Mouse (Mus musculus) brown adipose tissue, adult 24 weeks (tissue): ENCODE results near the gene Wnt9a. TPM values are rescaled to one million over a fixed set of nuclear protein-coding genes. Genes with fewer than 3 reads are reported as not detected.

Experiments
- H3K27ac ChIP-seq: fragments of 200-500 bp; replicated peaks from 2 replicates; pipeline ENCODE4 v1.5.1; 2012; ENCODE audit warnings: low read depth, mild to moderate bottlenecking, low read length
- H3K4me1 ChIP-seq: fragments of 200-500 bp; 2 replicates; pipeline ENCODE4 v1.6.1; 2012; ENCODE audit warnings: low read length, mixed read lengths; ENCODE audit not compliant: control insufficient read depth, insufficient read depth, insufficient read length
- H3K4me3 ChIP-seq: fragments of 200-500 bp; 2 replicates; pipeline ENCODE4 v1.5.1; 2012; ENCODE audit warnings: low read depth, mild to moderate bottlenecking, low read length, moderate library complexity; ENCODE audit not compliant: insufficient read depth
- polyA plus RNA-seq: library from polyadenylated mRNA; stranded (reverse); fragments of >200 nt; gene quantifications from 2 replicates; pipeline ENCODE4 v1.2.4, GENCODE M21; 2012; ENCODE audit not compliant: missing spikeins, insufficient read depth, insufficient read length

Wnt9a gene
- polyA plus RNA-seq, 1 experiment, result 0.40 TPM

DNA sequence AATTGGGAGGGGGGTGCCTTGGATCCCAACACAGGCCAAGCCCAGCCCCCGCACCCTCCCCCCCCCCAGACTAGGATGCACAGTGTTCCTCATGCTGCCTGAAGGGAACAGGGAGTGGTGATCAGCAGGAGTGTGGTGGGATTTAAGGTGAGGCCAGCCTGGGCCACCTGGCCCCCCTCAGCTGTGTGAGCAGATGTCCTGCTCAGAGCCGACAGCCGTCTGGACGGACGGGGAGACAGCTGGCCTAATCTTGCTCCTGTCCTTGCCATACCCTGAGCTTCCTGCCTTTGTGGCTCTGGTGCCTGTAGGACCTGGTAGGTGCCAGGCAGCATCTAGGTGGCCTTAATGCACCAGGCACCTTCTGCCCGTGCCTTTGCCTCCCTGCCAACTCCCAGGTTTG lies 5.3 kb downstream of the Wnt9a start:
- Histone ChIP-seq H3K4me1 (no peaks in the 10 kb centered on the region), H3K27ac (no peak overlapping the region), H3K4me3 (no peak overlapping the region)

DNA sequence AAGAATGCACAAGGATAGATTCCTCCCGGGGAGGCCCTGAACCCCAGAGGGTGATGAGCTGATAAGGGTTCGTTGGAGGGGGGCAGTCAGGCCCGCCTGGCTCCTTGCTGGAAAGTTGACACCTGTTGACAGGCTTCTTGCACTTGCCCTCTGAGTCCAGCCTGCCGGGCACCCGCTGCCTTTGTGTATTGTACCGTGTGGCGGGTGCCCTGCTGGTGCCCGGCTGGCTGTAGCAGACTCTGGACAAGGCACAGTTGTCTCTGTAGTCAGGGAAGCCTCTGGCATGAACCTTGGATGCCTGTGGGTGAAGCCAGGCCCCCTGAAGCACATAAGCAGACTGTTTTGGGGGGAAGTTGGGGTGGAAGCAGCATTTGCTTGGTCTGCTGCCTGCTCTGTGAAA lies 5.8 kb downstream of the Wnt9a start:
- no peak overlapping the region for H3K27ac ChIP-seq
- no peaks in the 10 kb centered on the region for H3K4me1 ChIP-seq
- H3K4me3 ChIP-seq, result no peak overlapping the region

DNA sequence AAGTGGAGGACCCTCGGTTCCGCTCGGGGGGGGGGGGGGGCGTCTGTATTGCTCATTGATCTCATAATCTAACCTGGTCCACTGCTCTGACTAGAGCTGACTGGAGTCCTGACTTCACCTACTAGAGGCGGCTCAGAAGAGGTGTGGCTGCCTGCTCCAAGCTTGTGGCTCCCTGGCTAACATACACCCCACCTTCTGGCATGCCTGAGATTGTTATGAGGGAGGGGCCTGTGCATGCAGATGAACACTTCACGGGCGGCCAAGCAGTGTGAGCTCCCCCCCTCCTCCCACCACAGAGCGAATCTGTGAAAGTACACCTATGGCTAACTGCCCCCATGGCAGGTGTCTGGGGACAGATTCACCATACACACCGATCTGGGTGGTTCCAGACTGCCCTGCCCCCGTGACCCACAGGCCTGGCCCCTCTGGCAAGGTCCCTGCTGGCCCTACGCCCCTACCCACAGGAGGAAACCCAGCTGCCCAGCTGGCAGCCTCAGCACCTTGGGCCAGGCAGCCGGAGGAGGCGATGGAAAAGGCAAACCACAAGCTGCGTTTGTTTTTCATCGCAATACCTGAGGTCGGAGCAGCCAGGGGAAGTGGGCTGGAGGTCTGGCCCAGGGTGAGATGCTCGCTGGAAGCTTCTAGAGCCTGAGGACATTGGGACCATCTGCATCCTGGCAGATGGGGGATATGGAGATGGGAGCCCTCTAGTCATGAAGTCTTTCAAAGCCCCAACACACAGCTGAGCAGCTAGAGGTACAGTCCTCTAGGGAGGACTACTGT lies 6.5 kb downstream of the Wnt9a start:
- H3K4me3 ChIP-seq, result no peak overlapping the region
- no peak overlapping the region for H3K27ac ChIP-seq
- H3K4me1 ChIP-seq, result no peaks in the 10 kb centered on the region

- Histone ChIP-seq H3K27ac (no peak overlapping the region), H3K4me3 (no peak overlapping the region)
Observed at GRCm38 (mm10) chr11:59313944-59314343, 7.2 kb downstream of the Wnt9a start.

GRCm38 (mm10) chr11:59316517-59316916 lies 9.8 kb downstream of the Wnt9a start:
- H3K27ac ChIP-seq, result no peak overlapping the region
- H3K4me3 ChIP-seq, result no peak overlapping the region
- no peaks in the 10 kb centered on the region for H3K4me1 ChIP-seq

More at GRCm38 (mm10) chr11:59313944-59314343, 7.2 kb downstream of the Wnt9a start:
- H3K4me1 ChIP-seq, result no peaks in the 10 kb centered on the region

DNA sequence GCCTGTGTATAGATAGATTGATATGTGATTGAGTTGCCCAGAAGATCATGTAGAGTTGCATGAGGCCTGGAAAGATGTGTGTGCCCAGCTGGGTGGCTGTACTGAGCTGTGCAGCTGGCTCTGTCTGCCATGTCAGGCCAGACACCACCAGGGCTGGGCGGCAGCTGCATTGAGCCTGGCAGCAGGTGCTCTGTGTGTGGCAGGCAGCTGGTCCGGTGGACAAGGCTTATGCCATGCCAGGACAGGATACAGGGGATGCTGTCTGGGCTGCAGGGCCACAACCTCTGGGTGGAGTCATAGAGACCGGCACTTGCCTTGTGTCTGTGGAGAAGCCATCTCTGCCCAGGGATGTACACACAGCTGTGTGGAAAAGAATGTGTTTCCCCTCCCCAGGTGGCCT lies 16.3 kb downstream of the Wnt9a start:
- H3K27ac ChIP-seq, result no peak overlapping the region
- no peaks in the 10 kb centered on the region for H3K4me1 ChIP-seq
- H3K4me3 ChIP-seq, result no peak overlapping the region

- no peaks in the 10 kb centered on the region for H3K4me1 ChIP-seq
- no peak overlapping the region for H3K4me3 ChIP-seq
- H3K27ac ChIP-seq, result no peak overlapping the region
Observed at GRCm38 (mm10) chr11:59324777-59325176, 18.0 kb downstream of the Wnt9a start.

DNA sequence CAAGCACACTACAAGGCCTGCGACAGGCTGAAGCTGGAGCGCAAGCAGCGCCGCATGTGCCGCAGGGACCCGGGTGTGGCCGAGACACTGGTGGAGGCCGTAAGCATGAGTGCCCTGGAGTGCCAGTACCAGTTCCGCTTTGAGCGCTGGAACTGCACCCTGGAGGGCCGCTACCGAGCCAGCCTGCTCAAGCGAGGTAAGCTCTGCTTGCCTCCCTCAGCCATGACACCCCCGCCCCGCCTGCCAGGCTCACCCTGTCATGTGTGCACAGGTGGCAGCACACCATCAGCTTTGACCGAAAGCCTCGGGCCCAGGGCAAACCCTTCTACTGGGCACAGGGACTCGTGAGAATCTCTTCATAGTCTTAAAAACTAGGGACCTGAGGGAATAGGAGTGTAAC lies 20.9 kb downstream of the Wnt9a start:
- H3K4me1 ChIP-seq, result no peaks in the 10 kb centered on the region
- no peak overlapping the region for H3K27ac ChIP-seq
- no peak overlapping the region for H3K4me3 ChIP-seq

GRCm38 (mm10) chr11:59329616-59330015 lies 22.9 kb downstream of the Wnt9a start:
- no peak overlapping the region for H3K4me3 ChIP-seq
- no peak overlapping the region for H3K27ac ChIP-seq
- H3K4me1 ChIP-seq, result no peaks in the 10 kb centered on the region

DNA sequence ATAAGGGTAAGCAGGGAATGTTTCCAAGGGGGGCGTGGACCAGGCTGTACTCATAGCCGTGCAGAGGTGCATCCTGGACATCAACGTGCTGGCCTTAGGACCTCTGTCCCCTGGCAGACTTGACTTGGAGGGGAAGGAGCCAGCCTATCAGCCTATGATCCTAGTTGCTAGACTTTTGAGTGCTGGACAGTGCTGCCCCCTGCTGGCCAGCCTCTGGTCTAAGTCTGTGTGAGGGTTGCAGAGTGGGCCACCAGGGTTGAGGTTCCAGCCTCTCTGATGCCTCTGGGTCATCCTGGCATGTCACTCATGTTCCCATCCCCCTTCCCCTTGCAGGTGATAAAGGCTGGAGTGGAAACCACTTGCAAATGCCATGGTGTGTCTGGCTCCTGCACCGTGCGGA lies 23.8 kb downstream of the Wnt9a start:
- Histone ChIP-seq H3K4me1 (no peaks in the 10 kb centered on the region), H3K27ac (no peak overlapping the region), H3K4me3 (no peak overlapping the region)

- Histone ChIP-seq H3K4me3 (no peak overlapping the region), H3K27ac (no peak overlapping the region), H3K4me1 (no peaks in the 10 kb centered on the region)
Observed at GRCm38 (mm10) chr11:59331167-59331869, 24.6 kb downstream of the Wnt9a start.

GRCm38 (mm10) chr11:59332938-59333337 lies 26.2 kb downstream of the Wnt9a start:
- no peak overlapping the region for H3K27ac ChIP-seq
- no peak overlapping the region for H3K4me3 ChIP-seq
- H3K4me1 ChIP-seq, result no peaks in the 10 kb centered on the region; the same call in 1 of the 2 replicates

DNA sequence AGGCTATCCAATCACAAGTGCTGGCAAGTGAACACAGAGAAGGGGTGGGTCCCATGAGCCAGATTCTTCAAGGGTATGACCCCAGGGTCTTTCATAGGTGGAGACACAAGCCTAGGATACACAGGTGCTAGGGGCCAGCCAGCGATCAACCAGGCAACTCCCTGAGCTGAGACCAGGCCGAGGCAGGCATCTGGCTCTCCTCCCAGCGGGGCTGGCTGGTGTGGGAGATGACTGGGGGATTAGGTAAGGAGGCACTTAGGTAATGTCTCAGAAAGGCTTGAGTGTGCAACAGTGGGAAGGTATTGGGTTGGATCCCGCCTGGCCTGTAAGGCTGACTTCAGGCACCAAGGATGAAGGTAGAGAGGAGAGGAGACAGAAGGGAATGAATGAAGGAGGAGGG lies 28.4 kb downstream of the Wnt9a start:
- Histone ChIP-seq H3K4me1 (no peaks in the 10 kb centered on the region; the same call in 1 of the 2 replicates), H3K4me3 (no peak overlapping the region), H3K27ac (no peak overlapping the region)

GRCm38 (mm10) chr11:59335942-59336341 lies 29.2 kb downstream of the Wnt9a start:
- Histone ChIP-seq H3K4me1 (no peaks in the 10 kb centered on the region; the same call in 1 of the 2 replicates), H3K27ac (no peak overlapping the region), H3K4me3 (no peak overlapping the region)

DNA sequence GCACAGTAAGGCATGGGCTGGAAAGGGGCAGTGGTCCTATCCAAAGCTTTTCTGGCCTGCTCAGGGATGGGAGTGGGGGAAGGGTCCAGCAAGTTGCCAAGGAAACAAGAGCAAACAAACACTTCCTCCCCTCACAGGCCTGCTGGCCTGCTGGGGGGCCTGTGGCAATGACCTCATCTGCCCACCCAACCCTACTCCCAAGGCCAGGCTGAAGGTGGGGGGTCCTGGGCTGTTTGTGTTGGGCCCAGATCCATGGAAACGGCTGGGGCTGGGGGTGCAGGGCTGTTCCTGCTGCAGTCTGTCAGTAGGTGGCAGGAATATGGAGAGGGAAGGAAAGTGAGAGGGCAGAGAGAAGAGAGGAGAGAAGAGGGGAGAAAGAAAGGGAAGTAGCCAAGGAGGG lies 29.7 kb downstream of the Wnt9a start:
- no peaks in the 10 kb centered on the region; the same call in 1 of the 2 replicates for H3K4me1 ChIP-seq
- no peak overlapping the region for H3K27ac ChIP-seq
- H3K4me3 ChIP-seq, result no peak overlapping the region
